Mouse (Mus musculus) erythroblast, embryonic 14.5 days (primary cell): ENCODE results near the gene Add3. TPM values are rescaled to one million over a fixed set of nuclear protein-coding genes. Genes with fewer than 3 reads are reported as not detected.

Experiments used
- H3K27me3 ChIP-seq: 2 replicates; pipeline ENCODE4 v1.6.1; 2012; ENCODE audit warnings: inconsistent platforms; ENCODE audit not compliant: control insufficient read depth
- H3K36me3 ChIP-seq: 2 replicates; pipeline ENCODE4 v1.6.1; 2012; ENCODE audit warnings: mild to moderate bottlenecking, inconsistent platforms; ENCODE audit not compliant: control insufficient read depth
- H3K4me1 ChIP-seq: 2 replicates; pipeline ENCODE4 v1.6.1; 2012; ENCODE audit warnings: inconsistent platforms; ENCODE audit not compliant: control insufficient read depth
- H3K4me3 ChIP-seq: replicated peaks from 2 replicates; pipeline ENCODE3; 2012; ENCODE audit warnings: moderate library complexity, mild to moderate bottlenecking, inconsistent platforms
- H3K9me3 ChIP-seq: 2 replicates; pipeline ENCODE4 v1.6.1; 2012; ENCODE audit warnings: low read length, inconsistent platforms, mixed read lengths; ENCODE audit not compliant: control insufficient read depth
- GATA1 ChIP-seq: IDR thresholded peaks from 2 replicates; pipeline ENCODE4 v1.6.1; 2012; ENCODE audit warnings: low read length, inconsistent platforms, mixed read lengths
- TAL1 ChIP-seq: IDR thresholded peaks from 3 replicates; pipeline ENCODE4 v1.6.1; 2012; ENCODE audit warnings: low read length, inconsistent platforms, mixed read lengths
- polyA plus RNA-seq: library from polyadenylated mRNA; stranded (reverse); fragments of >175 nt; gene quantifications from 2 replicates; pipeline ENCODE4 v1.2.3, GENCODE M21; 2012

Gene Add3
- polyA plus RNA-seq, 1 experiment = 0.18 TPM

GRCm38 (mm10) chr19:53107361-53108247, 32.6 kb upstream of the Add3 start:
- H3K4me1 ChIP-seq = peaks cover 5% of the 10 kb centered on the region

GRCm38 (mm10) chr19:53111996-53112590, 28.1 kb upstream of the Add3 start:
- Histone ChIP-seq H3K27me3 (no peaks in the 10 kb centered on the region), H3K4me1 (no peaks in the 10 kb centered on the region), H3K36me3 (no peaks in the 10 kb centered on the region), H3K4me3 (no peak overlapping the region), H3K9me3 (no peaks in the 10 kb centered on the region)
- no peak for TF ChIP-seq GATA1
- TF ChIP-seq TAL1 = no peak

More at GRCm38 (mm10) chr19:53107361-53108247, 32.6 kb upstream of the Add3 start:
- H3K36me3 ChIP-seq = no peaks in the 10 kb centered on the region
- H3K9me3 ChIP-seq = no peaks in the 10 kb centered on the region
- no peaks in the 10 kb centered on the region for H3K27me3 ChIP-seq
- no peak overlapping the region for H3K4me3 ChIP-seq
- TF ChIP-seq GATA1 (no peak), TAL1 (no peak)

GRCm38 (mm10) chr19:53119255-53119795, 20.9 kb upstream of the Add3 start:
- Histone ChIP-seq H3K4me3 (no peak overlapping the region), H3K36me3 (no peaks in the 10 kb centered on the region), H3K27me3 (no peaks in the 10 kb centered on the region), H3K9me3 (no peaks in the 10 kb centered on the region), H3K4me1 (no peaks in the 10 kb centered on the region)
- TF ChIP-seq TAL1 (no peak), GATA1 (no peak)

GRCm38 (mm10) chr19:53120483-53120882, 19.8 kb upstream of the Add3 start:
- Histone ChIP-seq H3K36me3 (no peaks in the 10 kb centered on the region), H3K9me3 (no peaks in the 10 kb centered on the region), H3K4me1 (peaks cover under 1% of the 10 kb centered on the region), H3K27me3 (no peaks in the 10 kb centered on the region), H3K4me3 (no peak overlapping the region)
- TF ChIP-seq GATA1 (no peak), TAL1 (no peak)

- Histone ChIP-seq H3K4me1 (peaks cover 22% of the 10 kb centered on the region), H3K9me3 (no peaks in the 10 kb centered on the region)
- TF ChIP-seq GATA1 = no peak
- no peak for TF ChIP-seq TAL1
Observed at GRCm38 (mm10) chr19:53122641-53123241, 17.5 kb upstream of the Add3 start.

GRCm38 (mm10) chr19:53123301-53123700, 16.9 kb upstream of the Add3 start:
- H3K4me3 ChIP-seq = no peak overlapping the region
- no peaks in the 10 kb centered on the region for H3K36me3 ChIP-seq
- no peak for TF ChIP-seq GATA1
- TF ChIP-seq TAL1 = no peak
- peaks cover 28% of the 10 kb centered on the region for H3K4me1 ChIP-seq
- no peaks in the 10 kb centered on the region for H3K9me3 ChIP-seq
- no peaks in the 10 kb centered on the region for H3K27me3 ChIP-seq

More at GRCm38 (mm10) chr19:53122641-53123241, 17.5 kb upstream of the Add3 start:
- H3K36me3 ChIP-seq = no peaks in the 10 kb centered on the region
- H3K27me3 ChIP-seq = no peaks in the 10 kb centered on the region
- no peak overlapping the region for H3K4me3 ChIP-seq

GRCm38 (mm10) chr19:53125679-53126078, 14.6 kb upstream of the Add3 start:
- no peak for TF ChIP-seq TAL1
- TF ChIP-seq GATA1 = no peak
- Histone ChIP-seq H3K4me1 (peaks cover 37% of the 10 kb centered on the region), H3K27me3 (peaks cover 18% of the 10 kb centered on the region), H3K36me3 (no peaks in the 10 kb centered on the region), H3K4me3 (no peak overlapping the region), H3K9me3 (no peaks in the 10 kb centered on the region)

- no peak overlapping the region for H3K4me3 ChIP-seq
- TF ChIP-seq TAL1 (no peak), GATA1 (no peak)
- H3K4me1 ChIP-seq = peaks cover 37% of the 10 kb centered on the region
- H3K36me3 ChIP-seq = no peaks in the 10 kb centered on the region
- H3K27me3 ChIP-seq = peaks cover 18% of the 10 kb centered on the region
- H3K9me3 ChIP-seq = no peaks in the 10 kb centered on the region
Observed at GRCm38 (mm10) chr19:53126546-53126945, 13.7 kb upstream of the Add3 start.
